Mouse (Mus musculus): ENCODE measurements at regions not wholly inside any gene's neighbourhood (a gene's known extent, or its start where the extent isn't known, plus 50 kb on each side); places are given as distances from the start of the nearest gene placed in this dataset.

- no peak for DNase-seq (ENCODE audit: low read depth, low spot score)
These were observed 179.8 kb upstream of the Plxnc1 start for GRCm38 (mm10) chr10:95124476-95124875.

- no peak for DNase-seq (ENCODE audit: low read depth, low spot score)
These were observed 175.4 kb upstream of the Plxnc1 start for GRCm38 (mm10) chr10:95120007-95120406.

GRCm38 (mm10) chr10:95118786-95119351 is 174.2 kb upstream of the Plxnc1 start:
- no peak for DNase-seq (ENCODE audit: low read depth, low spot score)

DNA sequence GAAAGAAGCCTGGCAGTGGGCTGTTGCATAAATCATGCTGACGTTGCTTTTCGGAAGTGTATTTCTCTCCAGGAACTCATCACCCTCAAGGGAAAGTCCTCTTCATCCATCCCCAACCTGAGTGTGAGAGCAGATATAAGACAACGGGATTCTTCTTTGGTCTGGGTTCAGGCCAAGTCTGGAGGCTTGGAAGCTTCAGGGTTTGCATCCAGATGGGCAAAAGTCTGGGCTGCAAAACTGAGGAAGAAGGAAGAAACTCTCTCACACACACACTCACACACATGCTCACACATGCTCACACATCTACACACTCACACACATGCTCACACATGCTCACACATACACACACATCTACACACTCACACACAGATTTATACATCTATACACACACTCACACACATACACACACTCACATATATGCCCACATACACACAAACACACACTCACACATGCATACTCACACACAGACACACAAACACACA is 173.1 kb upstream of the Plxnc1 start:
- DNase-seq (ENCODE audit: low read depth, low spot score) = no peak

DNA sequence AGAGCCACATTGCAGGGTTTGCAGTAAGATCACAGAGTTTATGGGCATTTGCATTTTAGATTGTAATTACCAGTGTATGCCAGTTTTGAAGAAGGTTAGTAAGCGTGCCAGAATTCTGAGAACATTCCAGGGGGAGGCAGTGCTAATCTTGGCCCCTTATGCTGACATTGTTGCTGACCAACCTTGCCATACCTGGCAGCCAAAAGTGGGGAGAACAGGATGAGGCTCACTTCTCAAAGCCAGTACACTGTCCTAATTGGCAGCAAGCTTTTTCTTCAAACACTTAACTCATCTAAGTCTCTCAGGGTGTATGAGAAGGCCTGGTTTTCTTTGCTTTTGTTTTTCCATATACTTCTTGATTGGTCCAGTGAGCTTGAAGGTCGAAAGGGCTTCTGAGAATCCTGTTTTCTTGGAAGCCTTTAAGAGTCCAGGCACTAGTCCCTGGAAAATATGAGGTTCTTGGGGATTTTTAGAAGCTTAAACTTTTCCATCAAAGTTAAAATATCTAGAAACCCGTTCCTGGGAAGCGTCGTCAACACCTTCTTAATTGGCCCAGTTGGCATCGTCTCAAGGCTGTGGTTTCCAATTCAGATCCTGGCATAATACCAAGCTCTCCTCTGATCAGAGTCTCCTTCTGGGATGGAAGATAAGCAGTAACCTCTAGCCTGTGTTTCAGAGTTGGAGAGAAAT is 172.6 kb upstream of the Plxnc1 start:
- DNase-seq (ENCODE audit: low read depth, low spot score) = no peak

- DNase-seq (ENCODE audit: low read depth, low spot score) = no peak
These were observed 172.0 kb upstream of the Plxnc1 start for GRCm38 (mm10) chr10:95116579-95117011.

GRCm38 (mm10) chr10:95112837-95113388 is 168.3 kb upstream of the Plxnc1 start:
- DNase-seq (ENCODE audit: low read depth, low spot score) = no peak

DNA sequence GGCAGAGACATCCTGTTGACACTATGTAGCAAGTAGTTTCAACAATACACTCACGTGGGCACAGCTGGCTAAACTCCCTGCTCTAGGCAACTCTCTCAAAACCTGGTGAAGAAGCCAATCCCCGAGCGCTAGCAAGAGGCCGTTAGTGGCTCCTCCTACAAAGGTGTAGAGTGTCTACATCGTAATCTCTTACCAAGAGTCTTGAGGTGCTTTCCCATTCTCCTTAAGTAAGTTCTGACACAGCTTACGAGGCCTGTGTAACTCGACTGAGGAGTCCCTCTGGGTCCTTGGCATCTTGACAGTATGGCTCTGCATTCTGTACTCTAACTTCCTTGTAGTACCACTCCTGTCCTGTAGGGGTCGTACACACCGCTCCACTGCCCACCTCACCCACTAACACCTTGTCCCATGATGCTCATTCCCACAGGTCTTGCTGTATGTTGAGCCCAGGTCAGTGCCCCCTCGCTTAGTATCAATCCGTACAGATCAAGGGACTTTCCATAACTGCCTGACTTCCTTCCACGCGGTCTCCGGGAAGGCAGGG is 167.7 kb upstream of the Plxnc1 start:
- peak; percentile 19 for DNase-seq (ENCODE audit: low read depth, low spot score)

GRCm38 (mm10) chr10:95110786-95111185 is 166.2 kb upstream of the Plxnc1 start:
- DNase-seq (ENCODE audit: low read depth, low spot score) = no peak

DNA sequence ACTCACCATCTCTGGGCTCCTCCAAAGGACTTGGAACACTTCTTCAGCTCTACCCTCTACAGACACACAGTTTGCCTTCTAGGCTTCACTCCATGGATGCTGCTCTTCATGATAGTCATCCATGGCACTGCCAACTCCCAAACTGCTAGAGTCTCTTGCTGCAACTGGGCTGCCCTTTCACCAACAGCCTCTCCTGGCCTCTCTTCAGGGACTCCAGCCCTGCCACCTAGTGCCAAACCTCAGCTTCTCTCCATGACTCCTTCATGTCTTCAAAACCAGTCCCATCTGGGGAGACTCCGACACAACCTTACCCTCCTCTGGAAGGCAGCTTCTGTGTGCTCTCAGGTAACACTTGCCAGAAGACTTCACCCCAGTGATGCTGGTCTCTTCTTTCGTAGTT is 164.9 kb upstream of the Plxnc1 start:
- DNase-seq (ENCODE audit: low read depth, low spot score) = no peak

DNA sequence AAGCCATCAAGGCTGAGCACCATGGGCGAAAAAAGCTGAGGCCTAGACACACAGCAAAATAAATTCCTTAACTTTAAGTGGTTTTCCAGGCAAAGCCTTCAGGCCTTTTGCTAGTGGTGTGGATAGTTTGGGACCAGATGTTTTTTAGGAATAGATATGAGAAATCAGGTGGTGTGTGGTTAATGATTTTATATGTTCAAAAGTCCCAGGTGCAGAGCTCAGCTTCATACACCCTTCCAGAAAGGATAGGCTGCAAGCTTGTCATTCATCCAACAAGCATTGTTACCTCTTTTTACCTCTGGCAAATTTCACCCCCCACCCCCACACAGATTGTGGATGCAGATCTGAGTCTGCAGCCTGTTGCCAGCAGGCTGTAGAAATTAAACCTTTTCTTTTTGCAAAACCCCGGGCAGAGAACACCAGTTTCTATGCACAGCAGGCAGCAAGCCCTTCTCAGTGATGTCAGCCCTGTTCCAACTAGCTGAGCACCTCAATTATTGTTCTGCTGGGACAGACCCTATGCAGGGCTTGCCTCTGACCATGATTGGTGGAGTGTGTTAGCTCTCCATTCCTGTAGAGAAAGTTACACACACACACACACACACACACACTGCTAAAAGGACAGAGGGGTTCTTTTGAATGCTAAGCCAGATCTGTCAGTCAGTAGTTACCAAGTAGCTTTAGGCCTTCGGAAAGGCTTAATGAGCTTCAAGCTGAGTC is 163.1 kb upstream of the Plxnc1 start:
- no peak for DNase-seq (ENCODE audit: low read depth, low spot score)

GRCm38 (mm10) chr10:95103808-95104207 is 159.2 kb upstream of the Plxnc1 start:
- DNase-seq (ENCODE audit: low read depth, low spot score) = peak; percentile 20

GRCm38 (mm10) chr10:95102981-95103380 is 158.3 kb upstream of the Plxnc1 start:
- DNase-seq (ENCODE audit: low read depth, low spot score) = no peak

DNA sequence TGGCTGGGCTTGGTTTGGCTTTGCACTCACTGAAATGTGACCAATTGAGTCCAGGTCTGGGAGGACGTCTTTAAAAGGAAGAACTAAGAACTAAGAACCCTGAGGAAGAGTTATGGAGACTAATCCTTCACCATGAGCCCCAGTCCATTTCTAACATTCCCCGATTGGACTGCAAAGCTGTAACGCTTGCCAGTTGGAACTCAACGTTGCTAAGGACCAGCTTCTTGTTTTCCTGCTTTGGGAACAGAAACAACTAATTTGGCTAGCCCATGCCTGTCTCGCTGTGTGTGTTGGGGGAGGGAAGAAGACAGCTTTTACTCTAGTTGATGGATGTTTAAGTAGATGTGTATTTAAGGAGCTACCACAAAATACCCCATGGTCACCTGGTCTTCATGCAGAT is 155.3 kb upstream of the Plxnc1 start:
- no peak for DNase-seq (ENCODE audit: low read depth, low spot score)

DNA sequence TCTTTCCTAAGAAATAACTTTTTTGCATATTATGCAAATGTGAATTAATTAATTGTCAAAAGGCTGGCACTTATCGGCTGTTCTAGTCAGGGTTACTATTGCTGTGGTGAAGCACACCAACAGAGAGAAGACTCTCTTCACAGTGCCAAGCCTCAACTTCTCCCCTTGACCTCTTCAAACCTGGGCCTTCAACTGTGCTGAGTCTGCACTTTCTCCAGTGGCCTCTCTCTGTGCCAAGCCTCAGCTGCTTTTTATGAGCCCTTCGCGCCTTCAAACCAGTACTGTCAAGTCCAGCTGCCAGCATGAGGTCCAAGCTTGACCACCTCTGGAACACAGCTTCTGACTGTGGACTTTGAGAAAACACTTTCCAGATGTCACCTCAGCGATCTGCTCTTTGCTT is 151.2 kb upstream of the Plxnc1 start:
- no peak for DNase-seq (ENCODE audit: low read depth, low spot score)

DNA sequence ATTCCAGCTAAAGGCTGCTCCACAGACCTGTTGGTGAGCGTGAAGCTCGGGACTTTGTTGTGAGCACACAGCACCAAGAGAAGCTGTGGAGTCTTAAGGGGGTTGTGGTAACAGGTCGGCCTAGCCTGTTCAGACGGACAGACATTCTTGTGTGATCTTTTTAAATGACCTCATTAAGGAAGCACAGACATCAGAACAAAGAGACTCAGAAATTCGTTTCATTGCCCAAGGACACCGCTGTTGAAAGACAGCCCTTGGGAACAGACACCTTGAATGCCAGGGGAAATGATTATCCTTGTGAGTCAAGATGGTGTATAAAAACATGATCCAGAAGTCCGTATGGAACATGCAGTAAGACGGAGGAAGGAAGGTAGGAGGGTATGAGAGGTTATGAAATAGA is 150.1 kb upstream of the Plxnc1 start:
- DNase-seq (ENCODE audit: low read depth, low spot score) = no peak

DNA sequence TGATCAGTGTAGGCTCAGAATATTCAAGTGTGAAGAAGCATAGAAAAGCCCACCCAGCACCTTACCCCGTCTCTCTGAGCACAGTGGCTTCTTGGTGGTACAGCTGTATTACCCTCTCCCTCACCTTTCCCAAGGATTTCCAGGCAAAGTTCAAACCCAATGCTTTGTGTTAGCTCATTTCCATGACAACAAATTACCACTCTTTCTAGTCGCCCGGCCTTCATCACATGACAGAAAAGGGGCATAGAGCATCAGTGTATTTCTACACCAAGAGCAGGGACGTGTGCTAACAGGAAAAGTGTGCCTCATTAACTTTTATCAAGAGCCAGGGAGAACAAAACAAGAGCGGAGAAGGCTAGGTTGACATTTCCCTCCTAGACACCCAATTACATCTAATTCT is 148.6 kb upstream of the Plxnc1 start:
- no peak for DNase-seq (ENCODE audit: low read depth, low spot score)

DNA sequence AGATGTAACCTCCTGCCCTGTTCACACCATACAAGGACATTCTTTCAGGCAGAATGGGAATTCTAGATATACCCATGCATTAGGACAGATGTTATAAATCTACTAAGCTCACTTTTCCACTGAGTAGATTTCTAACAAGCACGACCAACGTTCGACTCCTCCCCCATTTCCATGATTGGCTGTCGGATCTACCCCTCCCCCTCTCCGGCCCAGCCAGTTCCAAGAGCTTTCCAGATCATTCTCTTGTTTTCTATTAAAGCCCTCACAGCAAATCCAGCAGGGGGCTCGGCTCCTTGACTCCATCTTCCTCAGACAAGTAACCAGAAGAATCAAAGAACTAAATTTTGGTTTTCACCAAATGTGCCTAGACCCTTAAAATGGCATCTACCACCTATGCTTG is 146.5 kb upstream of the Plxnc1 start:
- no peak for DNase-seq (ENCODE audit: low read depth, low spot score)

- DNase-seq (ENCODE audit: low read depth, low spot score) = no peak
These were observed 146.0 kb upstream of the Plxnc1 start for GRCm38 (mm10) chr10:95090641-95091040.

DNA sequence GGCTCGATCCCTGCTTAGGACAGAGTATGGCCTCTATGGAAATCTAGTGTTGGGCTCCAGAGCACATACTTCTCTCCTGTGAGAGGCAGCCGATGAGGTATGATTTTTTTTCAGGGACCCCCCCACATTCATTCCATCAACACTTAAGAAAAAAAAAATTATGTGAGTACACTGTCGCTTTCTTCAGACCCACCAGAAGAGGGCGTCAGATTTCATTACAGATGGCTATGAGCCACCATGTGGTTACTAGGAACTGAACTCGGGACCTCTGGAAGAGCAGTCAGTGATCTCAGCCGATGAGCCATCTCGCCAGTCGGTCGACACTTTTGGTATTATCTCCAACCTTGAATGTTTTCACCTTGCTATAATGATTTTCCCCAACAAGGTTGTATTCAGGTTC is 145.4 kb upstream of the Plxnc1 start:
- DNase-seq (ENCODE audit: low read depth, low spot score) = peak; percentile 18

DNA sequence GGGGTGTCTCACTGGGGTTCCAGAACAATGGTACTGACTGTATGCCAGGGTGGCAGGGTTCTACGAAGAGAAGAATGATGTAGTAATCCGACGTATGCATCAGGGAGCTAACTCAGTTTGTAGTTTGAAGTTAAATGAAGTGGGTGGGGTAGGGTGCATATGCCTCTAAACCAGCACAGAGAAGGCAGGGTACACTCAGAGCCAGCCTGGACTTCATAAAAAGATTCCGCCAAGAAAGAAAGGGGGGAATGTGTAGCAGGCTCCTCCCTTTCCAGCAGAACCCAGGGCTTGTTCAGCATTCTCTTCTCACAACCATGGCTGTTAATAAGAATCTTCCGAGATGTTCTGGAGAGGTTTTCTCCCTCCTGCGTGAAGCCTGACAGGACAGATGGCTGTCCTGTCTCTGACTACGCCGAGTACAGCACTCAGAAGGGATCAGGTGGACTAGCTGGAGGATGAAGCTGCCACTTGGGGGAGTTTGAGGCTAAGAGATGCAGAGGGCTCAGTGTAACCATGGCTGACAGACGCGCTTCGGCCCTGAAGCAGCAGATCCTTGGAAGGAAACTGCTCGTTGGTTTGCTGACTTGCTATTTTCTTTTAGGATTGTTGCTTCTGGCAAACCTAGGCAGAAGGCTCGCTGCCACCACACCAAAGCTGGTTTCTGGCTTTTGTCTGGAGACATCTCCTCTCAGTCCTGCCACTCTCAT is 143.4 kb upstream of the Plxnc1 start:
- DNase-seq (ENCODE audit: low read depth, low spot score) = peak; percentile 50

DNA sequence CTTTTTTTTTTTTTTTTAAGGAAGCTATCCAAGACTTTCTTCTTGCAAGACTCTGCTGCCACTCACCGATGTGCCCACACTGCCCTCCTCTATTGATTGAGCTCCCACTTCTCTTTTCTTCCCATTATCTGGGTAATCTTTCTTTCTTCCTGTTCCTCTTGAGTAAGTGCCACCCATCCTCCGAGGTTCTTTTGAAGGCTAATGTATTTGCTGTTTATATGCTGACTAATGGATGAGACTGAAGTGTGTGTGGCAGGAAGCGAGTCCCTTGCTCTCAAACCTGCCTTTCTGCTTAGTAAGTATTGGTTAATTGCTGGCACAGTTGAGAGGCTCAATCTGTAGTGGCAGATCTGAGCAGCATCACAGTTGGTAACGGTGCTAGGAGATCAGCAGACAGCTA is 142.1 kb upstream of the Plxnc1 start:
- DNase-seq (ENCODE audit: low read depth, low spot score) = no peak

Measured in A20 (cell line).